Mouse (Mus musculus) embryonic facial prominence, embryonic 13.5 days (tissue): ENCODE measurements around the gene Frmd4a. TPM values are rescaled to one million over a fixed set of nuclear protein-coding genes. Genes with fewer than 3 reads are reported as not detected.

Experiments
- ATAC-seq: fragments of 200-750 bp; cut with Nextera tagmentation; 2 replicates; pipeline ENCODE4 v1.8.0; 2017; ENCODE audit warnings: low read depth; ENCODE audit not compliant: insufficient number of reproducible peaks, insufficient read depth, low FRiP score, low TSS enrichment
- H3K27ac ChIP-seq: fragments of 300-500 bp; sonication (generic); 2 replicates; pipeline ENCODE4 v1.5.1; 2015; ENCODE audit warnings: moderate library complexity, mild to moderate bottlenecking, inconsistent platforms
- H3K27me3 ChIP-seq: fragments of 300-500 bp; sonication (generic); 2 replicates; pipeline ENCODE4 v1.6.1; 2015; ENCODE audit warnings: mild to moderate bottlenecking, inconsistent platforms
- H3K36me3 ChIP-seq: fragments of 300-500 bp; sonication (generic); 2 replicates; pipeline ENCODE4 v1.6.1; 2015; ENCODE audit warnings: mild to moderate bottlenecking, inconsistent platforms
- H3K4me1 ChIP-seq: fragments of 300-500 bp; sonication (generic); 2 replicates; pipeline ENCODE4 v1.6.1; 2015; ENCODE audit warnings: inconsistent platforms
- H3K4me2 ChIP-seq: fragments of 300-500 bp; sonication (generic); 2 replicates; pipeline ENCODE4 v1.6.1; 2015; ENCODE audit warnings: moderate library complexity, mild to moderate bottlenecking, inconsistent platforms
- H3K4me3 ChIP-seq: fragments of 300-500 bp; sonication (generic); 2 replicates; pipeline ENCODE4 v1.5.1; 2015; ENCODE audit warnings: mild to moderate bottlenecking, inconsistent platforms
- H3K9ac ChIP-seq: fragments of 300-500 bp; sonication (generic); 2 replicates; pipeline ENCODE4 v1.6.1; 2015; ENCODE audit warnings: mild to moderate bottlenecking, inconsistent platforms
- H3K9me3 ChIP-seq: fragments of 300-500 bp; sonication (generic); 2 replicates; pipeline ENCODE4 v1.6.1; 2016; ENCODE audit warnings: inconsistent platforms
- WGBS: fragments of 180-500 bp; shearing (Covaris S2); methylation state at CpG from one replicate; pipeline ENCODE4 v1.1.7; 2015; ENCODE audit warnings: mixed read lengths; 5-methylcytosine and 5-hydroxymethylcytosine counted together
- polyA plus RNA-seq: library from polyadenylated mRNA; unstranded; fragments of >200 nt; fragmentation: Nextera tagmentation; extraction: Ambion mirVana; gene quantifications from 2 replicates; pipeline ENCODE4 v1.2.1, GENCODE M21; 2015

Gene Frmd4a
- polyA plus RNA-seq, 1 experiment from 2014 or later = 50.8 TPM

DNA sequence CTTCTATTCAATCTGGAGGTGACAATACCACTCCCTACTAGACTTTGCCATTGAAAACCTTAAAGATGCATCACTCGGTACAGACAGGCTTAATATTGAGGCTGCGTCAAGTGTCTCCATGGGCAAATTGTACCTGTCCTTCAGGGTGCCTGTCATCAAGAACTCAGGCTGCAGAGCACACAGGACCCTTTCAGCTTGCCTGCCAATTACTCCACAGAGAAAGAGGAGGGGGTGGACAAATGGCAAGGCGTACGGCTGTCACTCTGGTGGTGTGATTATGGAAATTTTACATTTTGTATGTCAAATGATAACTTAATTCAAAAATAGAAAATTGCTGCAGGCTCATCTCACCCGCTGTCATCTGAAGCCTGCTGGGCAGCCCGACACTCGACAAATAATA is 353.0 kb downstream of the Frmd4a start:
- Histone ChIP-seq H3K27ac (no peak overlapping the region), H3K9me3 (no peaks in the 10 kb centered on the region), H3K4me1 (peaks cover 8% of the 10 kb centered on the region; the same call in 1 of the 2 replicates), H3K9ac (no peak overlapping the region), H3K4me3 (no peak overlapping the region), H3K36me3 (no peaks in the 10 kb centered on the region; the same call in 1 of the 2 replicates), H3K27me3 (no peaks in the 10 kb centered on the region), H3K4me2 (no peak overlapping the region)
- 73% methylated on average over 7 of the region's 7 CpGs for WGBS
- no peak for ATAC-seq

DNA sequence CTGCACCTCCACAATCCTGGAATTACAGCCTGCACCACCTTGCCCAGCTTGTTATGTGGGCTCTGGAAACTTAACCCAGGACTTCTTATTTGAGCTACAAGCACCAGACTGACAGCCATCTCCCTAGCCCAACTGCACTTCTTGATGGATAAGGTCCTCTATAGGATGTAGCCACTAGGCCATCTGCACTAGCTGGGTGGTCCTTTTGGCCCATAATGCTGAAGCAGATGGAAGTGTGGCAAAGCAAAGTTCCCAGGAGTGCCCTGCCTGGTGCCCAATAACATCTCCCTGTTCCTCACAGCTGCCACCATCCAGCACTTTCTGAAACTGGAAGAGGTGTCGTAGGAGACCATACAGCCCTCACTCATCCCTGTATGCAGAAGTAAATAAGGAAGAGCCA is 353.8 kb downstream of the Frmd4a start:
- Histone ChIP-seq H3K36me3 (no peaks in the 10 kb centered on the region; the same call in 1 of the 2 replicates), H3K4me2 (no peak overlapping the region), H3K4me3 (no peak overlapping the region), H3K27me3 (no peaks in the 10 kb centered on the region), H3K4me1 (peaks cover 8% of the 10 kb centered on the region; the same call in 1 of the 2 replicates), H3K9ac (no peak overlapping the region), H3K9me3 (no peaks in the 10 kb centered on the region), H3K27ac (peak overlapping the region; percentile 22; the same call in 1 of the 2 replicates)
- no peak for ATAC-seq
- WGBS = 95% methylated on average over 1 of the region's 1 CpGs

DNA sequence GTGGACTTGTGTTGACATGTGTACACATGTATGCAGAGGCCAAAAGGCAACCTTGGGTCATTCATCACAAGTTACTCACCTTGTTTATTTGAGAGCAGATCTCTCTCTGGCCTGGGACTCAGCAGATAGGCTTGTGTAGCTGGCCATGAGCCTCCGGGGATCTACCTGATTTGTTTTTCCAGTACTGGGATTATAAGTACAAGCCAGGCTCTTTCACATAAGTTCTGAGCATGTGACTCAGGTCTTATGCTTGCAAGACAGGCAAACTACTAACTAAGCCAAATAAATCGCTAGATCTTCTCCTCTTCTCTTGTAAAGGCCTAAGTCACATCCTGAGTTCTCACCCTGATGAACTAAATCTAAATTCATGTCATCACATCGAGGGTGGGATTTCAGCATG is 361.3 kb downstream of the Frmd4a start:
- ATAC-seq = no peak
- Histone ChIP-seq H3K9me3 (no peaks in the 10 kb centered on the region), H3K36me3 (no peaks in the 10 kb centered on the region; the same call in 1 of the 2 replicates), H3K27ac (no peak overlapping the region), H3K4me2 (no peak overlapping the region), H3K4me1 (0 out of 2 replicates have a peak, but pooled peaks cover 3% of the 10 kb centered on the region), H3K9ac (no peak overlapping the region), H3K27me3 (no peaks in the 10 kb centered on the region), H3K4me3 (no peak overlapping the region)
- WGBS = 80% methylated on average over 3 of the region's 3 CpGs

DNA sequence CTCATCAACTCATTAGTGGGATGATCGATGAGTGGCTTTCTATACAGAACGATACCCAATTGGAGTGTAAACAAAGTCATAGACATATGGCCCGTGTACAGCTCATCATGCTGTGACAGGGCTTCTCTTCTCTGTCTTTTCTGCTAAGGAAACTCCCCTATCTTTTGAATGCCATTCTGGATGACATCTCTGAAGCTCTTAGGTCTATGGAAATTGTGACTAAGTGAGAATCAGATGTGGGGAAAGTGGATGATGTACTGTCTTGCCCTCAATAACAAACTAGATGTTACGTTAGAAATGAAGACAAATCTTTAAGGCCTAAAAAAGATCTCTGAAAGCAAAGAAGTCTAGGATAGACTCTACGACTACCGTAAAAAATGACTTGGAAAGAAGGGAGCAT is 362.9 kb downstream of the Frmd4a start:
- Histone ChIP-seq H3K27me3 (no peaks in the 10 kb centered on the region), H3K36me3 (no peaks in the 10 kb centered on the region), H3K4me1 (0 out of 2 replicates have a peak, but pooled peaks cover 6% of the 10 kb centered on the region), H3K27ac (no peak overlapping the region), H3K9me3 (no peaks in the 10 kb centered on the region), H3K9ac (no peak overlapping the region), H3K4me2 (no peak overlapping the region), H3K4me3 (no peak overlapping the region)
- 89% methylated on average over 6 of the region's 6 CpGs for WGBS
- no peak for ATAC-seq

DNA sequence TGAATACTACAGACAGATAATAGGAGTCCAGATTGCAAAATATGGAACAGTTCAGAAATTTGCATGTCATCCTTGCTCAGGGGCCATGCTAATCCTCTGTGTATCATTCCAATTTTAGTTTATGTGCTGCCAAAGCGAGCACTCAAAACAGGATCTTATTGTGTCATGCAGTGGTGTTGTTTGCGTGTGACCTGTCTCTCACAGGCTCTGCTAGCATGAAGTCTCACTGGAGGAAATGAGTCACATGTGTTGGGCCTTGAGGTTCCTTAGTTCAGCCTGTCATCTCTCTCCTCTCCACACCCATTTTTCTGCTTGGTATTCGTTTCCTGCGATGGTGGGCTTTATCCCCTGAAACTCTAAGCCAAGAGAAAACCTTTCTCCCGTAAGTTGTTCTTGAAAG is 363.4 kb downstream of the Frmd4a start:
- Histone ChIP-seq H3K4me2 (no peak overlapping the region), H3K27ac (no peak overlapping the region), H3K36me3 (no peaks in the 10 kb centered on the region), H3K4me3 (no peak overlapping the region), H3K27me3 (no peaks in the 10 kb centered on the region), H3K9me3 (no peaks in the 10 kb centered on the region), H3K9ac (no peak overlapping the region), H3K4me1 (0 out of 2 replicates have a peak, but pooled peaks cover 6% of the 10 kb centered on the region)
- no peak for ATAC-seq
- WGBS = 80% methylated on average over 5 of the region's 5 CpGs

DNA sequence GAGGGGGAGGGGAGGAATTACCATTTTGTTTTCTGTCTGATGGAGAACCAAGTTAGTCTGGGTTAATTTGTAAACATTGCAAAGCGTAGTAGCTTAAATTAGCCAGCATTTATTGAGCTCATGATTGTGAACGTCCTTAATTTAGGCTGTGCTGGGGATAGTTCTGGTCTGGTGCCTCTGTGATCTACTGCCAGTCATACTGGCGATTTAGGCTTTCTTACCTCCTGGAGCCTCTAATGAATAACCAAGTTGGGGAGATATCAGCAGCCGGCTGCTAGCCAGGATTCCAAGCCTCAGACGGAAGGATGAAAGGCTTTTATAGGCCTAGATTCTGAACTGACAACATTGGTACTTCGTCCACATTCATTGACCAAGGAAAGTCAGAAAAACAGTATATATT is 369.0 kb downstream of the Frmd4a start:
- Histone ChIP-seq H3K4me2 (no peak overlapping the region), H3K27ac (no peak overlapping the region), H3K27me3 (no peaks in the 10 kb centered on the region), H3K4me3 (no peak overlapping the region), H3K9me3 (no peaks in the 10 kb centered on the region), H3K4me1 (peaks cover 32% of the 10 kb centered on the region), H3K9ac (no peak overlapping the region), H3K36me3 (no peaks in the 10 kb centered on the region)
- 47% methylated on average over 6 of the region's 6 CpGs for WGBS
- ATAC-seq = no peak

DNA sequence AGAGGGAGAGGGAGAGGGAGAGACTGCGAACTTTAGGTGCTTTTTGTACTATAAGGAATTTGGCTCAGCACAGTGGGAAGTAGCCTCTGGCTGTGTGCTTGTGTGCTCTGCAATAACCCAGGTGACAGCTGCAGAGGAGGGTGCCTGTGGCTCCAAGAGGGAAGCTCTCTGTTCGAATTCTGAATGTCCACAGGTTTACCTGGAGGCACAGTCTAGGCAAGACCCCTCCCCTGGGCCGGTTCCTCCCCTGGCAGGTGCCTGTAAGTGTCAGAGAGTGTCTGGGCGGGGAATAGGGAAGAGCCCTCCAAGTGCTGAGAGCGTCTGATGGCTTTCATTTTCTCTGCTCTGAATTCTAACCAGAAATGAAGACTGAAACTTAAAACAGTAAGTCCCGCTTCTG is 371.8 kb downstream of the Frmd4a start:
- H3K27me3 ChIP-seq = no peaks in the 10 kb centered on the region
- H3K4me3 ChIP-seq = no peak overlapping the region
- no peak overlapping the region for H3K27ac ChIP-seq
- no peak for ATAC-seq
- H3K36me3 ChIP-seq = peaks cover 4% of the 10 kb centered on the region; the same call in 1 of the 2 replicates
- peak overlapping the region; percentile 37 for H3K4me2 ChIP-seq
- 30% methylated on average over 6 of the region's 6 CpGs for WGBS
- H3K9ac ChIP-seq = no peak overlapping the region
- no peaks in the 10 kb centered on the region for H3K9me3 ChIP-seq
- H3K4me1 ChIP-seq = peaks cover 38% of the 10 kb centered on the region

DNA sequence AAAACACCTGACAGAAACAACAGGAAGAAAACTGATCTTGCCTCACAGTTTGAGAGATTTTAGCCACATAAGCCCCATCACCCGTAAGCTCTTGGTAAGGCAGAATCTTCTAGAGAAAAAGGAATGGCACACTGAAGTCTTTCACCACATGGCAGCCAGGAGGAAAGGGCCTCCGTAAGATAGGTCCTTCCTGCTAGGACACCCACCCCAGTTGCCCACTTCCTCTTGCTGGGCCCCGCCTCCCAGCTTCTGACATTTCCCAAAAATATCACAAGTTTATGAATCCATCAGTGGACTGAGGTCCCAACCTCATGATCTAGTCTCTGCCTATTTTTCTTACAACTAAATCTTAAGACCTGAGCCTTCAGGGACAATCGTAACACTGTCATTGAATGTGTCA is 373.6 kb downstream of the Frmd4a start:
- no peak for ATAC-seq
- peak overlapping the region; percentile 73; the same call in 1 of the 2 replicates for H3K27ac ChIP-seq
- no peaks in the 10 kb centered on the region for H3K27me3 ChIP-seq
- no peak overlapping the region for H3K4me3 ChIP-seq
- 78% methylated on average over 4 of the region's 4 CpGs for WGBS
- H3K9me3 ChIP-seq = no peaks in the 10 kb centered on the region
- H3K9ac ChIP-seq = no peak overlapping the region
- no peak overlapping the region for H3K4me2 ChIP-seq
- peaks cover 4% of the 10 kb centered on the region; the same call in 1 of the 2 replicates for H3K36me3 ChIP-seq
- H3K4me1 ChIP-seq = peaks cover 35% of the 10 kb centered on the region

DNA sequence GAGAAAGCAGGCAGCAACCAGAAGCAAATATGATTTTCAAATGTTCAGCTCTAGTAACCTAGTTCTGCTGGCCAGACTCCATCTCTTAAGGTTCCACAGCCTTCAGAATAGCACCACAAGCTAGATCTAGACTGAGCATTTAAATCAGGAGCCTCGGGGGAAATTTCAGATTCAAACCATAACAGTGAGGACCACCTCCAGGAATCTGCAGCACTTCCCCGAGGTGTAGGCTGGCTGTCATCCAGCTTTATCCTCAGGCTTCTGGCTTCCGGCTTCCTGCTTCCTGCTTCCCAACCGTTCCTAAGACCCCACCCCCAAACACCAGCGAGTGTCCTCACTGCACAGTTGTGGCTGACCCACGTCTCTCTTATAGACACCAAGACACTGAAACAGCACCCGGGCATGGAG is 374.2 kb downstream of the Frmd4a start:
- Histone ChIP-seq H3K27ac (peak overlapping the region; percentile 73), H3K4me2 (peak overlapping the region; percentile 20; the same call in 1 of the 2 replicates), H3K36me3 (peaks cover 4% of the 10 kb centered on the region; the same call in 1 of the 2 replicates), H3K4me3 (no peak overlapping the region), H3K9me3 (no peaks in the 10 kb centered on the region), H3K27me3 (no peaks in the 10 kb centered on the region), H3K9ac (no peak overlapping the region), H3K4me1 (peaks cover 35% of the 10 kb centered on the region)
- ATAC-seq = no peak
- 23% methylated on average over 7 of the region's 7 CpGs for WGBS

DNA sequence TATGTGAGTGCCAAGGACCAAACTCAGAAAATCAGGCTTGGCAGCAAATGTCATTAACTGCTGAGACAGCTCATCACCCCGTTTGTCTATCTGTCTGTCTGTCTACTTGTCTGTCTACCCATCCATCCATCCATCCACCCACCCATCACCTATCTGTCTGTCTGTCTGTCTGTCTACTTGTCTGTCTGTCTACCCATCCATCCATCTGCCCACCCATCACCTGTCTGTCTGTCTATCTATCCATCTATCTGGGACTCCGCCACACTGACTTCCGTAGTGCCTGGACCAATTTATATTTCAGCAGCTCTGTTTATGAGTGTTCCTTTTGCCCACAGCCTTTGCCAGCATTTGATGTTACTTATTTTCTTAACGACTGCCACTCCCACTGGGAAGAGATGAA is 375.5 kb downstream of the Frmd4a start:
- no peaks in the 10 kb centered on the region for H3K27me3 ChIP-seq
- WGBS = 85% methylated on average over 4 of the region's 4 CpGs

DNA sequence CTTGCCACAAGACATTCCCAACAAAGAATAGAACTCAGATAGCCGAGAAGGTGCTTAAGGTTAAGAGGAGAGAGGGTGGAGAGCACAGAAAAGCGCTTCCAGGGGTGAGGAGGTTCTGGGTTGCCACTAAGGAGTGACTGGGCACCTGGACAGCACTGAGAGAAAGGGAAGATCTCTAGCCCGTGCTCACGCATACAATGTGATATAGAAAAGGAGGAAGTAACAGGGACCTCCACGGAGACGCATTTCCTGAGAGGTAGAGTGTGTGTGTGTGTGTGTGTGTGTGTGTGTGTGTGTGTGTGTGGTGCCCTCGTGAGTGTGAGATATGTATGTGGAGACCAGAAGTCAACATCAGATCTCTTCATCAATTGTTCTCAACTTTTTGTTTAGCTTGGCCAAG is 377.1 kb downstream of the Frmd4a start:
- H3K36me3 ChIP-seq = peaks cover 4% of the 10 kb centered on the region; the same call in 1 of the 2 replicates
- WGBS = 90% methylated on average over 7 of the region's 7 CpGs
- peaks cover 34% of the 10 kb centered on the region for H3K4me1 ChIP-seq
- no peak for ATAC-seq
- H3K27ac ChIP-seq = no peak overlapping the region
- H3K4me2 ChIP-seq = no peak overlapping the region
- H3K9ac ChIP-seq = no peak overlapping the region
- H3K9me3 ChIP-seq = no peaks in the 10 kb centered on the region
- H3K27me3 ChIP-seq = no peaks in the 10 kb centered on the region
- no peak overlapping the region for H3K4me3 ChIP-seq

More for the DNA sequence above, 375.5 kb downstream of the Frmd4a start:
- H3K4me3 ChIP-seq = no peak overlapping the region
- H3K9me3 ChIP-seq = no peaks in the 10 kb centered on the region
- no peak overlapping the region for H3K4me2 ChIP-seq
- no peak overlapping the region for H3K9ac ChIP-seq
- H3K4me1 ChIP-seq = peaks cover 32% of the 10 kb centered on the region
- peaks cover 4% of the 10 kb centered on the region; the same call in 1 of the 2 replicates for H3K36me3 ChIP-seq
- ATAC-seq = no peak
- no peak overlapping the region for H3K27ac ChIP-seq

DNA sequence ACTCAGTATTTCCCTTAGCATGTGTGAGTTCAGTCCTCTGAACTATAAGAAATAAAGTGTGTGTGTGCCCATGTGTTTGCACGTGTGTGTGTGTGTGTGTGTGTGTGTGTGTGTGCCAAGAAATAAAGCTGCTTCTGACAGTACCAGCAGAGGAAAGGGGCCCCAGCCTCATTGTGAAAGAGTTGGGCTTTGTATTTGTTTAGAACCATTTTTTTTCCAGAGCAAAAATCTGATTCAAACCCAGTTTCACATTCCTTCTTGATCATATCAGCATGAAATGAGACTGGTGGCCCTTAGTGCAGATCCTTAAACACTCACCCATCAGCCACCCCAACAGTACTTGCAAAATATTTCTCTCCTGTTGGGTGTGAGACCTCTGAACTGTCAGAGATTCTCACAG is 382.2 kb downstream of the Frmd4a start:
- Histone ChIP-seq H3K4me2 (0 out of 2 replicates have a peak overlapping the region, but pooled peaks have one; percentile 72), H3K36me3 (no peaks in the 10 kb centered on the region), H3K27ac (peak overlapping the region; percentile 71), H3K4me1 (peaks cover 47% of the 10 kb centered on the region), H3K9ac (no peak overlapping the region), H3K27me3 (no peaks in the 10 kb centered on the region), H3K4me3 (no peak overlapping the region), H3K9me3 (no peaks in the 10 kb centered on the region)
- ATAC-seq = no peak
- 63% methylated on average over 1 of the region's 1 CpGs for WGBS
